Mouse (Mus musculus) stomach, postnatal 0 days (tissue): ENCODE measurements at regions not wholly inside any gene's neighbourhood (a gene's known extent, or its start where the extent isn't known, plus 50 kb on each side); places are given as distances from the start of the nearest gene placed in this dataset.
"Not testable (repeated sequence)": the region's sequence is repeated elsewhere in the genome, so short reads cannot be mapped to it uniquely, and the experiment has no call there.

Source experiments
- ATAC-seq: fragments of 200-750 bp; cut with Nextera tagmentation; 2 replicates; pipeline ENCODE4 v1.8.0; 2017; ENCODE audit not compliant: low FRiP score, low TSS enrichment
- DNase-seq: peaks from one replicate; pipeline ENCODE4 v3.0.0-alpha.2; 2016; ENCODE audit warnings: low spot score
- H3K27ac ChIP-seq: fragments of 300-500 bp; sonication (generic); replicated peaks from 2 replicates; pipeline ENCODE4 v1.5.1; 2014; ENCODE audit warnings: mild to moderate bottlenecking, control low read depth
- H3K27me3 ChIP-seq: fragments of 300-500 bp; sonication (generic); 2 replicates; pipeline ENCODE4 v1.6.1; 2014; ENCODE audit warnings: low read length; ENCODE audit not compliant: control insufficient read depth, insufficient read depth
- H3K36me3 ChIP-seq: fragments of 300-500 bp; sonication (generic); 2 replicates; pipeline ENCODE4 v1.6.1; 2014; ENCODE audit warnings: low read length, mixed read lengths; ENCODE audit not compliant: control insufficient read depth, insufficient read depth
- H3K4me1 ChIP-seq: fragments of 300-500 bp; sonication (generic); replicated peaks from 2 replicates; pipeline ENCODE4 v1.6.1; 2014; ENCODE audit warnings: antibody characterized with exemption; ENCODE audit not compliant: control insufficient read depth, insufficient read depth
- H3K4me2 ChIP-seq: fragments of 300-500 bp; sonication (generic); replicated peaks from 2 replicates; pipeline ENCODE4 v1.6.1; 2014; ENCODE audit warnings: low read depth, mild to moderate bottlenecking, control low read depth, moderate library complexity
- H3K4me3 ChIP-seq: fragments of 300-500 bp; sonication (generic); 2 replicates; pipeline ENCODE4 v1.5.1; 2014; ENCODE audit warnings: low read depth, low read length, control low read depth
- H3K9ac ChIP-seq: fragments of 300-500 bp; sonication (generic); 2 replicates; pipeline ENCODE4 v1.6.1; 2014; ENCODE audit warnings: mild to moderate bottlenecking, low read length, control low read depth, mixed read lengths
- H3K9me3 ChIP-seq: fragments of 300-500 bp; sonication (generic); 2 replicates; pipeline ENCODE4 v1.6.1; 2016; ENCODE audit warnings: low read length; ENCODE audit not compliant: control insufficient read depth
- CTCF ChIP-seq: IDR thresholded peaks from 2 replicates; pipeline ENCODE4 v1.5.1; 2016; ENCODE audit warnings: antibody characterized with exemption, low read depth, mild to moderate bottlenecking, moderate library complexity
- EP300 ChIP-seq: optimal IDR thresholded peaks from 2 replicates; pipeline ENCODE3; 2016; ENCODE audit warnings: antibody characterized with exemption
- WGBS: fragments of 180-500 bp; shearing (Covaris S2); extraction: QIAGEN DNeasy Blood & Tissue Kit; methylation state at CpG from one replicate; pipeline ENCODE4 v1.1.7; 2014; 5-methylcytosine and 5-hydroxymethylcytosine counted together

- Histone ChIP-seq H3K36me3 (no peaks in the 10 kb centered on the region), H3K4me1 (no peaks in the 10 kb centered on the region), H3K9me3 (no peaks in the 10 kb centered on the region), H3K27ac (no peak overlapping the region), H3K4me3 (no peak overlapping the region), H3K9ac (no peak overlapping the region), H3K27me3 (no peaks in the 10 kb centered on the region), H3K4me2 (no peak overlapping the region)
- WGBS = 82% methylated on average over 3 of the region's 3 CpGs
- TF ChIP-seq EP300 (no peak), CTCF (no peak)
- ATAC-seq (no peak), DNase-seq (no peak)
Observed at GRCm38 (mm10) chr2:55315627-55316026, 120.1 kb upstream of the Kcnj3 start.

GRCm38 (mm10) chr2:55354061-55354460 lies 81.7 kb upstream of the Kcnj3 start:
- H3K4me3 ChIP-seq, H3K9me3 ChIP-seq, H3K9ac ChIP-seq, H3K36me3 ChIP-seq, DNase-seq, ATAC-seq, H3K27me3 ChIP-seq, H3K4me1 ChIP-seq, H3K27ac ChIP-seq, H3K4me2 ChIP-seq: not testable (repeated sequence)
- WGBS = 82% methylated on average over 5 of the region's 5 CpGs
